Mouse (Mus musculus): Measurements from ENCODE around the gene Ripply2.

DNA sequence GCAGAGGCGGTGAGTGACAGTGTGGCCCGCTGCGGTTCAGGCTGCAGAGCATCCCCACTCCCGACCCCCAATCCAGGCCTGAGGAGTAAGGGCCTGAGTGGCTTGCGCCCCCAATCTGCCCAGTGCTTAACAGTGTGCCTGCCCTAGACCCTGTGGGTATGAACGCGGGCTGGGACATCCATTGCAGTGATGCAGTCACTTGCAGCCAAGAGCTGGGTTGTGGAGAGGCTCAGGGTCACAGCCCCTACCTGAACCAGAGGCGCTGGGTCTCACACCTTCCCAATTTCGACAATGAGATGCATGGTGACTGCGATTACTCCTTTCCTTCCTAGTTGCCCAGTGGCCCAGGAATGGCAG, 579 bp downstream of the Ripply2 start:
- no peak for TF ChIP-seq CTCF (IDR thresholded peaks at IDR 0.05; ENCODE audit: extremely low read depth, insufficient read depth, insufficient read length, insufficient replicate concordance)
- no peak for TF ChIP-seq POLR2A (IDR thresholded peaks at IDR 0.05; ENCODE audit: low read depth, low read length)
